Mouse (Mus musculus) small intestine, adult 10 weeks (tissue): ENCODE data around the gene Gm13694. TPM values are rescaled to one million over a fixed set of nuclear protein-coding genes. Genes with fewer than 3 reads are reported as not detected.

Experiments
- polyA plus RNA-seq: library from polyadenylated mRNA; stranded (reverse); fragments of 350-450 nt; fragmentation: Illumina TruSeq; extraction: RNeasy Lipid Tissue Mini Kit (QIAGEN cat#74804); gene quantifications from one replicate; pipeline ENCODE4 v1.2.3, GENCODE M21; 2014; ENCODE audit warnings: low replicate concordance

The Gm13694 gene
- polyA plus RNA-seq, result not detected

GRCm38 (mm10) chr2:83978633-83979032 lies at the start of gene Gm13694:
Gm13694 (plus strand) TSS chr2:83978933.

GRCm38 (mm10) chr2:83940931-83941361 lies 37.8 kb upstream of the Gm13694 start, which contains the start of gene Zswim2:
Zswim2 (minus strand) TSS chr2:83941228.

GRCm38 (mm10) chr2:83955393-83955792 lies 23.3 kb upstream of the Gm13694 start, which contains the start of gene Gm13698:
Gm13698 (plus strand) TSS chr2:83955693.

GRCm38 (mm10) chr2:83961203-83961602 lies 17.5 kb upstream of the Gm13694 start, which contains the start of gene Gm13693:
Gm13693 (plus strand) TSS chr2:83961503.

GRCm38 (mm10) chr2:83967013-83967412 lies 11.7 kb upstream of the Gm13694 start, which contains the start of gene Gm13695:
Gm13695 (plus strand) TSS chr2:83967313.

GRCm38 (mm10) chr2:83972823-83973222 lies 5.9 kb upstream of the Gm13694 start, which contains the start of gene Gm13696:
Gm13696 (plus strand) TSS chr2:83973123.

GRCm38 (mm10) chr2:83984443-83984842 lies 5.7 kb downstream of the Gm13694 start, which contains the start of gene Gm13697:
Gm13697 (plus strand) TSS chr2:83984743.

GRCm38 (mm10) chr2:83990253-83990652 lies 11.5 kb downstream of the Gm13694 start, which contains the start of gene Gm13691:
Gm13691 (plus strand) TSS chr2:83990553.

Other genes with a start within 250 kb of the Gm13694 start
- 5.2 TPM for gene Fam171b, start 166.3 kb upstream of the Gm13694 start, polyA plus RNA-seq
- not detected for gene Zswim2, start 37.7 kb upstream of the Gm13694 start, polyA plus RNA-seq
- not detected for gene Gm13698, start 23.2 kb upstream of the Gm13694 start, polyA plus RNA-seq
- not detected for gene Gm13693, start 17.4 kb upstream of the Gm13694 start, polyA plus RNA-seq
- not detected for gene Gm13695, start 11.6 kb upstream of the Gm13694 start, polyA plus RNA-seq
- gene Gm13696, start 5.8 kb upstream of the Gm13694 start, polyA plus RNA-seq, result not detected
- gene Gm13697, start 5.8 kb downstream of the Gm13694 start, polyA plus RNA-seq, result not detected
- gene Gm13691, start 11.6 kb downstream of the Gm13694 start, polyA plus RNA-seq, result not detected